Mouse (Mus musculus) ES-Bruce4 (cell line): ENCODE measurements around the gene Ntf3. TPM values are rescaled to one million over a fixed set of nuclear protein-coding genes. Genes with fewer than 3 reads are reported as not detected.

Experiments
- H3K27ac ChIP-seq: 2 replicates; pipeline ENCODE4 v1.5.1; 2012; ENCODE audit warnings: low read length, inconsistent platforms; ENCODE audit not compliant: insufficient read depth
- H3K27me3 ChIP-seq: 2 replicates; pipeline ENCODE4 v1.6.1; 2012; ENCODE audit warnings: mild to moderate bottlenecking, low read length, inconsistent platforms; ENCODE audit not compliant: control insufficient read depth, poor library complexity, insufficient read depth, severe bottlenecking
- H3K36me3 ChIP-seq: 2 replicates; pipeline ENCODE4 v1.6.1; 2012; ENCODE audit warnings: inconsistent platforms, mild to moderate bottlenecking, low read length, moderate library complexity; ENCODE audit not compliant: control insufficient read depth, poor library complexity, insufficient read depth, severe bottlenecking
- H3K4me1 ChIP-seq: one replicate; pipeline ENCODE4 v1.8.1; 2011; ENCODE audit warnings: low read length; ENCODE audit not compliant: control insufficient read depth, insufficient read depth
- H3K4me3 ChIP-seq: 2 replicates; pipeline ENCODE4 v1.5.1; 2011; ENCODE audit warnings: low read depth, mild to moderate bottlenecking, low read length
- H3K9ac ChIP-seq: 2 replicates; pipeline ENCODE4 v1.6.1; 2012; ENCODE audit warnings: low read depth, mild to moderate bottlenecking, inconsistent platforms; ENCODE audit not compliant: poor library complexity, severe bottlenecking
- H3K9me3 ChIP-seq: replicated peaks from 2 replicates; pipeline ENCODE4 v1.6.1; 2012; ENCODE audit warnings: mild to moderate bottlenecking, low read length, inconsistent platforms; ENCODE audit not compliant: control insufficient read depth, poor library complexity, insufficient read depth, severe bottlenecking
- CTCF ChIP-seq: IDR thresholded peaks from one replicate; pipeline ENCODE4 v1.8.1; 2011; ENCODE audit warnings: low read depth, low read length
- EP300 ChIP-seq: IDR thresholded peaks from 2 replicates; pipeline ENCODE4 v1.6.1; 2011; ENCODE audit warnings: low read depth, low read length; ENCODE audit not compliant: insufficient read depth
- POLR2A ChIP-seq: IDR thresholded peaks from one replicate; pipeline ENCODE4 v1.8.1; 2011; ENCODE audit warnings: low read length; ENCODE audit not compliant: insufficient read depth
- polyA plus RNA-seq: library from polyadenylated mRNA; stranded (reverse); fragments of >200 nt; gene quantifications from 2 replicates; pipeline ENCODE4 v1.2.4, GENCODE M21; 2011; ENCODE audit warnings: low read depth; ENCODE audit not compliant: missing spikeins, insufficient read depth, insufficient read length

The Ntf3 gene
- 0.50 and 0.72 TPM in 2 replicates for polyA plus RNA-seq

DNA sequence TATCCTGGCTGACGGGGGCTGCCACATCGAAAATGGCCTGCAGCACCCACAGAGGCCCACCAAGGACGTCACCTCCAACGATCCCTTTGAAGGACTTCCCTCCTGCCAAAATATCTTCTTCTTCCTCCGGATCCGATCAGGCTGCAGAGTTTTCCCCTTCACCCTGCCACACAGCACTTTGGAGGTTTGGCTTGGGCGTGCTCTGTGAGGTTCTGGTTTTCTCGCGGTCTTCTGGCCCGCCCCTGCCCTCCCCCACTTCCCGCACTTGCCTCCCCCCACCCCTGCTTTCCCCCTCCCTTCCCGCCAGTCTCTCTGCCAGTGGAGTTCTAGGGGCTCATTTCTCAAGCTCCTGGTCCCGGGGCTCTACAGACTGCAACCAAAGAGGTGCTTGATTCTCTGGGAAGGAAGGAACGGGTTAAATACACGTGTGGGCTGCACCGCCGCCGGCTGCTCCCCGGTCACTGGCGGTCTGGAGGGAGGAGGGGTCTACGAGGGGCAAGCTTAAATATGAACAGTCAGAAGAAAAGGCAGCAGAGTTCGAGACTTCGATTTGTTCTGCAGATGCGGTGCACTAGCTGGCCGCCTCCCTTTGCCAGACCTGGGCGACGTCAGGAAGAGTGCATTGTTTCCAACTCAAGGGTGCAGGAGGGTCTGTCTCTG, at the start of gene Ntf3:
Ntf3 (minus strand) TSS at position 363 of the 660 bp plus-strand sequence.
- H3K27me3 ChIP-seq: peaks cover 4% of the 10 kb centered on the region
- H3K9ac ChIP-seq: no peak within 1 kb of the TSS
- H3K36me3 ChIP-seq: no peaks in the 10 kb centered on the region
- H3K4me1 ChIP-seq: no peaks in the 10 kb centered on the region
- TF ChIP-seq EP300: no peak
- no peak for TF ChIP-seq CTCF
- no peak for TF ChIP-seq POLR2A
- H3K27ac ChIP-seq: no peak within 1 kb of the TSS
- H3K9me3 ChIP-seq: no peaks in the 10 kb centered on the region
- peak within 1 kb of the TSS; percentile 27; the same call in 1 of the 2 replicates for H3K4me3 ChIP-seq

DNA sequence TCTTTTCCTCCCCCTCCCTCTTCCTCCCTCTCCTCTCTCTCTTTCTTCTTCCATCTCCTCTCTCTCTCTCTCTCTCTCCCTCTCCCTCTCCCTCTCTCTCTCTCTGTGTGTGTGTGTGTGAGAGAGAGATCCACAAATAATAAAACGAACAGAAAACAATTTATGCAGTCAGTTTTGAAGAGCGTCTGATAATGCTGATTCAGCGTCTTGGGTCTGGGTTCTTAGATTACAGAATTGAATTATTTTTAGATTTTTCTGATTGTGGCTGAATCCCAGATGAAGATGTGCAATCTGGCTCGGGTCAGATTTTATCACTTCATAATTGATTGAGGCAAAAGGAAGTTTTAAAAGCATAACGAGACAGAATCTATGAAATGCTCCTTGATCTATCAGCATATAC, 46.6 kb upstream of the Ntf3 start:
- no peak for TF ChIP-seq POLR2A
- no peak for TF ChIP-seq CTCF
- no peak for TF ChIP-seq EP300
- no peak overlapping the region for H3K9ac ChIP-seq
- no peak overlapping the region for H3K27ac ChIP-seq
- H3K36me3 ChIP-seq: no peaks in the 10 kb centered on the region
- H3K4me3 ChIP-seq: no peak overlapping the region
- no peaks in the 10 kb centered on the region for H3K27me3 ChIP-seq
- H3K9me3 ChIP-seq: no peaks in the 10 kb centered on the region
- H3K4me1 ChIP-seq: no peaks in the 10 kb centered on the region

DNA sequence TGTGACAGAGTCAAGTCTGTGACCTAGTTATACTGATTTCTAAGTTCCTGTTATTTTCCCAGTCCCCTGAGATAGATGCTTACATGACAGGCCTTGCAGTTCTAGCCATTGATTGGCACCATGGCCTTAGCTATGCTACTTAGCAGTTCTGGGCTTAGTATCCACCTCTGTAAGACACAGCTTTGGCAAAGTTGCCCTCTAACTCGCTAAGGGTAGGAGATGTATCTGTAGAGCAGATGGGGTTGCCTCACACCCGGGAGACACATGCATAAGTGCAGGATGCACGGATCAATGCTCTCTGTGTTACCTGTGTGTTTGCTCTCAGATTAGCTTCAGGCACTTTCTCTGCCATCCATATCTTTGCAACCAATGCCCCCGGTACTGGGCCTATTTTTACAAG, 36.7 kb upstream of the Ntf3 start:
- Histone ChIP-seq H3K36me3 (no peaks in the 10 kb centered on the region), H3K9ac (no peak overlapping the region), H3K9me3 (no peaks in the 10 kb centered on the region), H3K4me1 (no peaks in the 10 kb centered on the region), H3K4me3 (no peak overlapping the region), H3K27me3 (no peaks in the 10 kb centered on the region), H3K27ac (no peak overlapping the region)
- TF ChIP-seq CTCF (no peak), EP300 (no peak), POLR2A (no peak)

DNA sequence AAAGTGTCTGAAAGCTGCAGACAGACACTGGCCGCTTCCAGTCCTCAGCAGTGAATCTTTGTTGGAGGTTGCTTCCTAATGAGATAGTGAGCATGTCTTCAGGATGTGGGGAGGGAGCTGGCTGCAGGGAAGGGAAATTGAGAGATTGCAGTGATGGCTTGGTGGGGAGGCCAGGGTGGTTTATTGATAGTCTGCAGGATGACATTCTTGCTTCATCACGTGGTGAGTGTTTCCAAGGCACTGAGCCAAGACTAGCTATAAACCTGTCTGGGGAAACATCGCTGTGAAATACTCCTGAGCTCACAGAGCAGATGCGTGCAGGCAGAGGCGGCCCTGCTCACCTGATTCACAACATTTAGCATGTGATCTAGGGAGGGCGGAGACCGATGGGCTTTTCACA, 36.2 kb upstream of the Ntf3 start:
- TF ChIP-seq EP300: no peak
- no peak for TF ChIP-seq POLR2A
- TF ChIP-seq CTCF: no peak
- Histone ChIP-seq H3K9me3 (no peaks in the 10 kb centered on the region), H3K9ac (no peak overlapping the region), H3K27ac (no peak overlapping the region), H3K4me1 (no peaks in the 10 kb centered on the region), H3K4me3 (no peak overlapping the region), H3K36me3 (no peaks in the 10 kb centered on the region), H3K27me3 (no peaks in the 10 kb centered on the region)

DNA sequence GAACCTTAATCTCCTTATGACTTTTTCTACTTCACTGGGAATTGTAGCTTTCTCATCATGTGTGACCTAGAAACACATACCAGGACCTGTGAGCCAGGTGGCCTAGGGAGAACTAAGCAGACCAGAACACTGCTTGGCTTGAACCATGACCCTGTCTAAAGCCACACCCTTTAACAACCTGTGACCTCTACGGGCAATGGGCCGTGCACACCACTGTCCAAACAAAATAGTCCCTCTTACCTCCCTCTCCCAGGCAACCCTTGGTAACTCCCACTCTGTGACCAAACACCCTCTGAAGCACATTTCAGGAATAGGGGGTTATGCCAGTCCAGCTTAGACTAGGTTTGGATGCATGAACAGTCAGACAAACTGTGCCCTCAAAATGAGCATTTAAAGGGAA, 35.0 kb upstream of the Ntf3 start:
- Histone ChIP-seq H3K9ac (no peak overlapping the region), H3K4me3 (no peak overlapping the region)

DNA sequence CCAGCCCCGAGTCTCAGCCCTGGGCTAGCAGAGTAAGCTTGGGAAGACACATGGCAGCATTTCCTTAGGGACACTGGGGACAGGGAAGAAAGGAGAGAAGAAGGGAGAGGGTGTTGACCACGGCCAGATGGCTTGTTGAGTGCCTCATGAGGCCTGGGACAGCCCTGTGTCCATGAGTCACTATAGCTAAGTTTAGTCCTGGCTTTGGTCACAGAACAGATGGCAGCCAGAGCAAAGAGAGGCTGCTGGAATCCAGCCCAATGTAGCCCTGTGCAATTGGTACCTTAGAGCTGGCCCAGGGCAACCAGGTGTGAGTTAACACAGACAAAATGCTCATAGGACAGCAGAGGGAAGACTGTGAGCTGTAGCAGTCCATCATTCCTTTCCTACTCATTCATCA, 33.2 kb upstream of the Ntf3 start:
- no peaks in the 10 kb centered on the region for H3K27me3 ChIP-seq

More for the DNA sequence above, 35.0 kb upstream of the Ntf3 start:
- no peak overlapping the region for H3K27ac ChIP-seq
- no peaks in the 10 kb centered on the region for H3K36me3 ChIP-seq
- H3K27me3 ChIP-seq: no peaks in the 10 kb centered on the region
- no peaks in the 10 kb centered on the region for H3K9me3 ChIP-seq
- no peak for TF ChIP-seq EP300
- TF ChIP-seq POLR2A: no peak
- no peak for TF ChIP-seq CTCF
- no peaks in the 10 kb centered on the region for H3K4me1 ChIP-seq

More for the DNA sequence above, 33.2 kb upstream of the Ntf3 start:
- Histone ChIP-seq H3K9me3 (no peaks in the 10 kb centered on the region), H3K27ac (no peak overlapping the region), H3K36me3 (no peaks in the 10 kb centered on the region), H3K4me1 (no peaks in the 10 kb centered on the region), H3K4me3 (no peak overlapping the region), H3K9ac (no peak overlapping the region)
- no peak for TF ChIP-seq EP300
- TF ChIP-seq POLR2A: no peak
